Mouse (Mus musculus): ENCODE results near the gene Ccdc88a. TPM values are rescaled to one million over a fixed set of nuclear protein-coding genes. Genes with fewer than 3 reads are reported as not detected.
A peak's percentile ranks its signal among the peaks of the same experiment; 100 is the strongest.

Gene Ccdc88a
- total and polyA plus RNA-seq, 3 experiments, result 13.0 to 86.2 (median 52.6) TPM

DNA sequence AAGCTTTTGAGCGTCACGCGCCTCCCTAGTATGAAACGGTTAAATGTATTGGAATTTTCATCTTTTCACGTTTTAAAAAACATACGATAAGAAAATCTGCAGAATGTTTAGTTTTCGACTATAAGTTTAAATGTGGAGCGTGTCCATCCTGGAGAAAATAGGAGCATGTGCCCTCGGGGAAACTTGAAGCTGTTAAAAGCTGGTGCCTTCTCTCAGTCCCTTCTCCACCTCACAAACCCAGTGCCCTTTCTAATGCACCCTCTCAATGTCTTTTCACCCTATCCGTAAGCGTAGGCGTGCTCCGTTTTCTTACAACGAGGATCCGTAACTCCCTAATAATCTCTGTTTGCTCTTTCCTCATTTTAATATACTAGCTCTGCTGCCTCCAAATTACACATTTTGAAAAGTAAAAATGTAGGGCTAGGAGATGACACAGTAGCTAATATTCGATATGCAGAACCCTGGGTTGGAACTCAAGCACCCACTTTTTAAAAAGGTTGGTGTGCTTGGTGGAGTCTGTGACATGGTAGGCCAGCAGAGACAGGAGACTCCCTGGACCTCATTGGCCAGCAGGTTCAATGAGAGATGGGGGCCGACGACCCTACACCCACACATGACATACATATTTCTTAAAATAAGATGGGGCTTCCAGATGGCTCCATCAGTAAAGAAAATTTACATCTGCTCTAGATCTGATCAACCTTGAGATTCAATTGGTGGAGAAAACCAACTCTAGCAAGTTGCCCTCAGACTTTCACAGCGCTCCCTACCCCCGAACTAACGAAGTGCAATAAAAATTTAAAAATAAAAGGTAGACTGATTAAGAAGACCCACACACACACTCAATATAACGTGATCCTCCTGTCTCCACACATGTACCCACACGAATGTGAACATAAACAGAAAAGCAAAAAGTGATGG is 175.3 kb downstream of the Ccdc88a start:
- ATAC-seq (ENCODE audit: extremely low read depth, insufficient number of reproducible peaks, low FRiP score, poor library complexity, severe bottlenecking) (no peak), DNase-seq (ENCODE audit: low spot score) (no peak)
- Histone ChIP-seq H3K27me3 (ENCODE audit: insufficient read depth, low read length) (no peaks in the 10 kb centered on the region), H3K9me3 (replicated peaks) (no peaks in the 10 kb centered on the region), H3K36me3 (replicated peaks) (peaks cover 28% of the 10 kb centered on the region), H3K4me1 (ENCODE audit: insufficient read depth, low read depth, low read length) (peaks cover 27% of the 10 kb centered on the region), H3K4me3 (ENCODE audit: low read depth, low read length) (peak overlapping the region; percentile 74)
- TF ChIP-seq GATA1 (IDR thresholded peaks at IDR 0.05; ENCODE audit: borderline replicate concordance, low read length) (no peak), CTCF (IDR thresholded peaks at IDR 0.05; ENCODE audit: low read depth, low read length) (no peak), POLR2AphosphoS5 (IDR thresholded peaks at IDR 0.05; ENCODE audit: insufficient replicate concordance, low read depth, low read length) (no peak), TAL1 (conservative IDR thresholded peaks at IDR 0.05; ENCODE audit: low read depth, low read length) (no peak), GATA2 (IDR thresholded peaks at IDR 0.05; ENCODE audit: borderline replicate concordance, low read depth, low read length) (no peak)

DNA sequence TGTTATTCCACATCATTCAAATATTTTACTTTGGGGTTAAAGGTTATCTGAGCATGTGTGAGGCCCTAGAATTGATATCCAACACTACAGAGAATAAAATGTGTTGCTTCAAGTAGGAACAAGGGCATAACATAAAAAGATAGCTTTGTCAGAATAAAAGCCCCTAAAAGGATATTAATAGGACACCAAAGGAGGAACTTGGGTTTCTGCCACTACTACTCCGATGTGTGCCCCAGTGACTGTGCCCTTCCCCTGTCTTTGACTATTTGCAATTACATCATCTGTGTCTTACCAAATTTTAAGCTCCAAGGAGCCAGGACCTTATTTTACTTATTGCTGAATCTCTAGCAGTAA is 175.9 kb downstream of the Ccdc88a start:
- Histone ChIP-seq H3K36me3 (replicated peaks) (peaks cover 22% of the 10 kb centered on the region), H3K27me3 (ENCODE audit: insufficient read depth, low read length) (no peaks in the 10 kb centered on the region), H3K4me1 (ENCODE audit: insufficient read depth, low read depth, low read length) (peaks cover 23% of the 10 kb centered on the region), H3K4me3 (ENCODE audit: low read depth, low read length) (no peak overlapping the region), H3K9me3 (replicated peaks) (no peaks in the 10 kb centered on the region)
- DNase-seq (ENCODE audit: low spot score) (peak; percentile 45), ATAC-seq (ENCODE audit: extremely low read depth, insufficient number of reproducible peaks, low FRiP score, poor library complexity, severe bottlenecking) (no peak)
- TF ChIP-seq POLR2AphosphoS5 (IDR thresholded peaks at IDR 0.05; ENCODE audit: insufficient replicate concordance, low read depth, low read length), result no peak
- TF ChIP-seq GATA1 (IDR thresholded peaks at IDR 0.05; ENCODE audit: borderline replicate concordance, low read length), result no peak
- no peak for TF ChIP-seq GATA2 (IDR thresholded peaks at IDR 0.05; ENCODE audit: borderline replicate concordance, low read depth, low read length)
- TF ChIP-seq TAL1 (conservative IDR thresholded peaks at IDR 0.05; ENCODE audit: low read depth, low read length), result no peak
- TF ChIP-seq CTCF (IDR thresholded peaks at IDR 0.05; ENCODE audit: low read depth, low read length), result no peak

Other genes starting within 250 kb of the Ccdc88a start
- gene Pnpt1, start 242.9 kb upstream of the Ccdc88a start, total RNA-seq (2014; fragmentation: Nextera tagmentation), result 69.2 and 87.0 TPM in 2 replicates
- 67.6 and 68.7 TPM in 2 replicates for gene Pnpt1, start 242.9 kb upstream of the Ccdc88a start, total RNA-seq (2017)
- 202 and 234 TPM in 2 replicates for gene Pnpt1, start 242.9 kb upstream of the Ccdc88a start, polyA plus RNA-seq (2012)
- gene Ppp4r3b, start 200.8 kb upstream of the Ccdc88a start, total RNA-seq (2014; fragmentation: Nextera tagmentation), result 142 and 152 TPM in 2 replicates
- gene Ppp4r3b, start 200.8 kb upstream of the Ccdc88a start, total RNA-seq (2017), result 185 and 225 TPM in 2 replicates
- 34.0 and 35.6 TPM in 2 replicates for gene Ppp4r3b, start 200.8 kb upstream of the Ccdc88a start, polyA plus RNA-seq (2012)
- gene Cfap36, start 126.2 kb upstream of the Ccdc88a start, total RNA-seq (2014; fragmentation: Nextera tagmentation), result 49.1 and 51.7 TPM in 2 replicates
- gene Cfap36, start 126.2 kb upstream of the Ccdc88a start, total RNA-seq (2017), result 61.6 and 70.4 TPM in 2 replicates
- 32.9 and 36.1 TPM in 2 replicates for gene Cfap36, start 126.2 kb upstream of the Ccdc88a start, polyA plus RNA-seq (2012)
- 41.5 and 47.5 TPM in 2 replicates for gene Prorsd1, start 141.4 kb downstream of the Ccdc88a start, total RNA-seq (2014; fragmentation: Nextera tagmentation)
- gene Prorsd1, start 141.4 kb downstream of the Ccdc88a start, total RNA-seq (2017), result 129 and 135 TPM in 2 replicates
- gene Prorsd1, start 141.4 kb downstream of the Ccdc88a start, polyA plus RNA-seq (2012), result 10.5 and 34.9 TPM in 2 replicates
- gene Mtif2, start 152.8 kb downstream of the Ccdc88a start, total RNA-seq (2014; fragmentation: Nextera tagmentation), result 70.0 and 72.2 TPM in 2 replicates
- 81.1 and 105 TPM in 2 replicates for gene Mtif2, start 152.8 kb downstream of the Ccdc88a start, total RNA-seq (2017)
- gene Mtif2, start 152.8 kb downstream of the Ccdc88a start, polyA plus RNA-seq (2012), result 8.5 and 11.8 TPM in 2 replicates
- 1.3 TPM in 1 of 2 replicates, not detected in the other for gene Clhc1, start 174.3 kb downstream of the Ccdc88a start, total RNA-seq (2014; fragmentation: Nextera tagmentation)
- 1.1 and 1.4 TPM in 2 replicates for gene Clhc1, start 174.3 kb downstream of the Ccdc88a start, total RNA-seq (2017)
- 0.09 TPM in 1 of 2 replicates, not detected in the other for gene Clhc1, start 174.3 kb downstream of the Ccdc88a start, polyA plus RNA-seq (2012)
- 927 and 1,016 TPM in 2 replicates for gene Rps27a, start 174.5 kb downstream of the Ccdc88a start, total RNA-seq (2014; fragmentation: Nextera tagmentation)
- gene Rps27a, start 174.5 kb downstream of the Ccdc88a start, total RNA-seq (2017), result 861 and 868 TPM in 2 replicates
- 115 and 138 TPM in 2 replicates for gene Rps27a, start 174.5 kb downstream of the Ccdc88a start, polyA plus RNA-seq (2012)